Mouse (Mus musculus): ENCODE measurements around the gene Gpr6.

- TF ChIP-seq CTCF (IDR thresholded peaks at IDR 0.05; ENCODE audit: borderline replicate concordance, control insufficient read depth, extremely low read depth, insufficient read depth, low read length, poor library complexity), result no peak
- no peak for TF ChIP-seq POLR2A (IDR thresholded peaks at IDR 0.05; ENCODE audit: control insufficient read depth, extremely low read depth, insufficient read depth, low read length, poor library complexity)
Measured at GRCm38 (mm10) chr10:41024860-41025259, 47.2 kb downstream of the Gpr6 start.

All from thymus, adult 2 months (tissue).